Mouse (Mus musculus) MN1 (cell line): Measurements from ENCODE around the gene Ppp1r12a.
A peak's percentile ranks its signal among the peaks of the same experiment; 100 is the strongest.

Experiments used
- DNase-seq: peaks from one replicate; pipeline ENCODE4 v3.0.0-alpha.2; 2016; ENCODE audit warnings: low spot score

Ppp1r12a gene

DNA sequence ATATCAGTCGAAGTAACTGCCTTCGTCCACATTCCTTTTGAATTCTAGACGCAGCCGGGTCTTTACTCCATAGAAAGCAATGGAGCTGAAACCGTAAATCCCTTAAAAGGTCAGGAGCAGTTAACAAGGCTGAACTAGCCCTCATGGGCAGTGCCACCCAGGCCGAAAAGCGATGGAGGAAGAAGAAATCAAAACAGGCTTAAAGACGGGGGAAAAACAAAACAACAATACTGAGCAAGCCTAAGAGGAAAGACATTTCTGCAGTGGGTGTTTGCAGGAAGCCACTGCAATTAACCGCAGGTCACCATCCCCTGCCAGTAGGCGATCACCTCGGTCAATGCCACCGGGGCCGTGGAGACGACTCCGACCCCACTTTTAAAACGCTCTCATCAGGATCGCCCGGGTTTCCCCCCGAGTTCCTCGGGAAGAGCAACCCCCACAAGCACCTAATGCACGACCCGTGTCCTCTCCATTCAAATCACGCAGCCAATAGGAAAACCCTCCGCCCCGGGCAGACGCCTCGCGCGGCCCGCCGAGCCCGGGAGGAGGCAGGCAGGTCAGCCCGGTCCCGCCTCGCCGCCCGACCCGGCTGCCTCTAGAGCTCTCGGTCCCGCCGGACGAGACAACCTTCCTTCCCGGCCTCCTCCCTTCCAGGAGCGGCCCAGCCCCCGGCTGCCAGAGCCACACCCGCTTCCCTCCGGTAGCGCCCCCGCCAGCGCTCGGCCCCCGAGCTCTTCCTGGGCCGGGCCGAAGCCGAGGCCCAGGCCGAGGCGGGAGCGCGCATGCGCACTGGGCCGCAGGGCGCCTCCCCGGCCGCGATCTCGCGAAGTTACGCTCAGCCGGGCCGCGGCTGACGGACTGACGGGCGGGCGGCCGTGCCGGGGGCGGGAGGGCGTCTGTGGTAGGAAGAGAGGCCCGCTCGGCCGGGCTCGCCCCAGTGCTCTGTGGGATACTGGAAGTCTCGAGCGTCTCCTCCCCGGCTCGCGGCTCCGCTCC lies at the start of gene Ppp1r12a:
TSS of gene Ppp1r12a (plus strand) at position 933 of the 996 bp plus-strand sequence.
- peak; percentile 99 for DNase-seq

DNA sequence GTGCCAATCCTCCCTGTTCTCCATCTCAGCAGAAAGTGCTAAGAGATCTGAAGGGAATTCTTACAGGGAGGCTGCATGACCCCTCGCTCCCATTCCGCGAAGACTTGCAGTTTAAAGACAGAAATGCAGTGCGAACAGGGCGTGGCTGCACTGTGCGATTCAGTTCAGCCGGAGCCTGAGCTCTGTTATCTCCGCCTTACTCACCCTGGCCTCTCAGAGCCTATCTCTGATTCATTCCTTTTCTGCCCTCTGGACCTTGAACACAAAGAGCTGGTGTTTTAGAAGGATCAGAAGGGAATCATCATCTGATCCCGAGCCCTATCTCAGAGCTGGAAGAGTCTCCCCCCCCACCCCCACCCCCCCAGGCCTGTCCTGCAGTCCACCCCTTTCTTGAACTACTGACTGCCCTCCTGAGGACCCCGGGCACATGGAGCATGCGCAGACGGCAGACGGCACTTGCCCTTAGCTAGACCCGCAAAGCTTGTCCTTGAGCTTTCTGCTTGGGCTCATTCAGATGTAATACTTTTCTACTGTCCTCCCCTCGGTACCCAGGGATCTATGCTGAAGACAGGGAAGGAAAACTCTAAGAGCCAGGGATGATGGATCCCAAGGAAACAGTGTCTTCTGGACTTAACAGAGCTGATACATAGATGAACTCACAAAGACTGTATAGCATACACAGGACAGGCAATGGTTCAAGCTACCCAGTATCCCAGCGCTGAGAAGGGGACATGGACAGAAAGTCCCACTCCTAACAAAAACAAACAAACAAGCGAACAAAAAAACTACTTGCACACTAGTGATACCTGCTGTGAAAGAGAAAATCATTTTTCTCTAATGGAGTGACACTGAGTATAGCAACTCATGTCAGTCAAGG lies 48.4 kb upstream of the Ppp1r12a start:
- DNase-seq, result peak; percentile 65

DNA sequence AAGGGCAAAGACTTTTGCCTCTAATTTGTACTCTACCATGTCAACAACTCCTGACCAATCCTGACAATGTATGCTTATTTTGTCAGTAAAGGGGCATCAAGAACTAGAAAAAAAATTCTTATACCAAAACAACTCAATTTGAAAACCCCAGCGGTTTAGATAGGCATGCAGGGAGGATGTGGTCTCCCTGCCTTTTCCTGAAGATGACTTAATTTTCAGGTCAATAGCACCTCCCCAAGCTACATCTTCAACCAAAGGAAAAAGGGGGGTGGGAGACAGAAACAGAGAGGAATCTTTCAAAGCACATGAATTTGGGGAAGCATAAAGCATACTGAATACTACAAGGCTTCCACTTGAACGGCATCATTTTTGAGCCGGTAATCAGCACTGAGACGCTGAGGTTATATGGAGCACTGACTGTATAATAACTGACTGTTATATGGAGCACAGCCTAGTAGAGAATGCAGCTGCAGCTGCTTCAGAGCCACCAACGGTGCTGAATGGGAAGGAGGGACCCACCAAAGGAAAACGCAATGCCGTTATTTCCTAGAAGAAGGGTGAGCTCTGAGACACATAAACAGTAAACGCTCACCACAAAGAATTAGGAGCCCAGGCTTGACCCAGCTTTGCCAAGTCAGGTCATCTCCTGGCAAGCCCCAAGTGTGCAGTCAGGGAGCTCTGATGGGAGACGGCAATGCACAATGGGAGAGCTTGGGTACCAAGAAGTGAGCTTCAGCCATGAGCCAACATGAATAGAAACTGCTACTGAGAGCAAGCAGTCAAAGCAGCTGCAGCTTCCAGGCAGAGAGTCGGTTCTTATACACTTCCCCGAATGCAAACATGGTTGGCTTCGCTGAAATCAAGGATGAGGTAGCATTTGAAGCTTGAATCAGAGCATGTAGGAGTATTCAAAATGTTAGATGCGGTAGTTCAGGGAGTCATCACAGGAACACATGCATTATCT lies 43.5 kb upstream of the Ppp1r12a start:
- no peak for DNase-seq

DNA sequence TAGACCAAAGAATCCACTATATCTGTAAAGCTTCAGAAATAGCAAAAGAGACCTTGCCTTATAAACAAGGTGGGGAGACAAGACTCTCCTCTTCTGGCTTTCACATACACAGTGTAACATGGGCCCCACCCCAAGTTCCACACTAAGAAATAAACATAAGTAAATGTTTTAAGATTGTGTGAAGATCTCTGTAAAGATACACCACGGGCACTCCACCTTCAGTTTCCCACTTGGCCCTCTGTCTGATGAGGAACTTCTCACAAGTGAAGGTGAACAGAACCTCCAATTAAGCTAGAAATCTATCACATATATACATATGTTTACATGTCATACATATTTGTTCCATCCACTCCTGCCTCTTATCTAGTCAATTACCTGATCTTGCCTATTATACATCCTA lies 42.6 kb upstream of the Ppp1r12a start:
- DNase-seq, result no peak

DNA sequence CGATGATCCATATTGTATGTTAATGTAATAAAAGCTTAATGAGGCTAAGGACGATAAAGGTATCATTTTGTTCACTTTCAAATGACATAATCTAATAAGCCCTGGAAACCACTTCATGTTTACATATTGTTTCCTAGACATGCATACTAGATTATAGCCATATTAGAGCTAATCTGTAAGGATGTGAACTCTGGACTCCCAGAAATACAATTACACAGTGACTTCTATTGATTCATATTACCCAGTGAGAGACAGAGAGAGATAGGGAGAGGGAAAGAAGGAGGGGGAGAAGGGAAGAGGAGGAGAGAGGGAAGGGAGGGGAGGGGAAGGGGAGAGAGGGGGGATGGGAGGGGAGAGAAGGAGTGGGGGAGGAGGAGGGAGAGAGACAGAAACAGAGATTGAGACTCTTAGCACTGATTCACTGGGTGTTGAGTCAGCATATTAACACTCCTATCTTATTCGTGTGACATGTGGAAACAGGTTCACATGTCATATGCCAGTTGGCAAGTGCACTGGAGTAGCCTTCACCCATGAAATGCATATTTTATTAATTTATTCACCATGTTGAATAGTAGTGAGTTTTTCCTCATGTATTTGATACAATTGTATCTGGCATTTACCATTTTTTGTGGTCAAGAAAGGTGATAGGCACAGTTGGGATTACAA lies 36.9 kb upstream of the Ppp1r12a start:
- no peak for DNase-seq

DNA sequence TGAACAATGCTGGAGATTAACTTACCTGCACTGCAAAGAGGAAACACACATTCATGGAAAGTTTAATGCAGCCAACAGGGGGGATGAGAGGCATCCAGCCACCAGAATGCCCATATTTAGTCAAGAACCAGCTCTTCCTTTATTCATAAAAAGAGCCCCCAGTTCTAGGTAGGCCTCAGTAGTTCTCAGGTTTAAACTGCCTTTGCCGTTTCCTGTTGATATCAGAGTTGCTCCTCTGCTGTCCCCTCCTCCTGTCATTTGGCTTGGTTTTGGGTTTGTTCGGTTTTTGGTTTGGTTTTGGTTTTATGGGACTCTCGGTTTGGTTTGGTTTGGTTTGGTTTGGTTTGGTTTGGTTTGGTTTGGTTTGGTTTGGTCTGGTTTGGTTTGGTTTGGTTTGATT lies 32.8 kb upstream of the Ppp1r12a start:
- DNase-seq, result no peak

DNA sequence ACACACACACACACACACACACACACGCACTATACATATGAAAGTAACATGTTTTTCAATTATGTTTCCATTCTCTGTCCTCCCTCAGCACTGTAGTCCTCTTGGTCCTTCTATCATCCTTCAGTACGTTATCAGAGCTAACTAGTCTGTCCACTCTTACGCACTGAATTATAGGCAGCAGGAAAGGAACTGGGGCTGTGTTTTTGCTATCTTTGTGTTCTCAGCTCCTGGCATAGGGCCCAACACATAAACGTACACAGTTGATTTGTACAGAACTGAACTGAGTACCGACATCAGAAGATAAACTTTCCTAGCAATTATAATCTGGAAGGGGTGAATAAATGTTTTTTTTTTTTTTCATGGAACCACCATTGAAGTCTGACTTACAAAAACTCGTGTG lies 30.1 kb upstream of the Ppp1r12a start:
- no peak for DNase-seq

DNA sequence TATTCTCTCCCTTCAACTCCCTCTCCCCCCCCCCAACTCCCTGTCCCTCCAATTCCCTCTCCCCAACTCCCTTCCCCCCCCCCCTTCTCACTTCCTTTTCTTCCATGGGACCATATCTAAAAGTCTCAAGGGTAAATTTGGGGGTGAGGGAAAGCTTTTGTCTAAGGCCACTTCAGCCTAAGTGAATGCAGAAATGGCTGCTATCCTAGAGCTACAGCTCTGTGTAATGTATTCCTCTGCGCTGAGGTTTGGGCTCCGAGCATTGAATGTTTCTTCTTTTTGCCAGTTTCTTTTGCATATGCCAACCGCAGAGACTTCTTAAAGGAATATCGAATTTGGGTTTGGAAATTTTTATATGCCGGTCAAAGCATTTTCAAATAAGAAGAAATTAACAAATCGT lies 28.7 kb upstream of the Ppp1r12a start:
- DNase-seq, result no peak

DNA sequence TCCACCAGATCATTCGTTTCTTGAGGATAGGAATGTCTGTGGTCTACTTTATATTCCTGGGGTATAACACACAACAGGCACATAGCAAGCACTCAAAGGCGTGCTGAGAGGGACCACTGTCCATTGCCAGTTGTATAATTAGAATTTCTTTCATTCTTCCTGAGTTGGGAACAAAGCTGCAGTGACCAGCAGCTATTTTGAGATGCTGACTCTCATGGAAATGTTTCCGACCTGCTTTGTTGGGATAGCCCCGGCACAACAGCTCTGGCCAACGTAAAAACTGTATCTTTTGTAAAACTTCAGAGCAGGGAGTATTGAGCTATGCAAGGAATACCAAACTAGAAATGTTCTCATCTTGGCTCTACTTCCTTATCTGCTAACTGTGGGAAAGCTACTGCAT lies 28.2 kb upstream of the Ppp1r12a start:
- no peak for DNase-seq

DNA sequence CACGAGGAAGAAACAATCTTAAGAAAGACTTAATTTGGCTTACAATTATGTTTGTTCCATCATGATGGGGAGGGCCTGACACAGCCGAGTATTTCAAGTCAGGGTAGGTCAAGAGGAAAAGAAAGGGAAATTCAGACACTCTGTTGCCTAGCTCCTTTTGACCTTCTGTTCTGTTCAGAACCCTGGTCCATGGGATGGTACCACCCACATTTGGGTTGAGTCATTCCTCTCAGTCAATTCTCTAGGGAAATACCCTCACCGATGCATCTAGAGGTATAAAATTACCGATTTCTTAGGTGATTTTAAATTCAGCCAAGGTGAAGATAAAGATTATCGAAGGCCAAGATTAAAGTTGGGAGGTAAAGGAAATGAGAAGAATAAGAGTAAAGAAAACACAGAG lies 23.6 kb upstream of the Ppp1r12a start:
- no peak for DNase-seq

DNA sequence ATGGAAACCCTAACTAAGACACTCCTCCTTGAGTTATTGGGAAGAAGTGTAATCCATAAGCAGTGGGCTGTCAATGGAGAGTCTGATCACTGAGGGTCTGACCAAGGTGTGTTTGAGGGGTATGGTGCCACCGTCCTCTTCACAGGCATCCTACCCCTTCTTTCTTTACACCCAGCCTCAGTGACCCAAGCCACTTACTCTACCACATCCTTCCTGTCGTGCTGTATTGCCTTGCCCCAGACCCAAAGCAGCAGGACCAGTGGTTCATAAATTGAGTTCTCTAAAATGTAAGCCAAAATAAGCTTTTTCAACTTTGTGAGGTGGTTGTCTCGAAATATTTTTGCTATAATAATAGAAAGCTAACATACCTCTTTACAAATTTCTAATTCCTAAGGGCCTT lies 22.2 kb upstream of the Ppp1r12a start:
- DNase-seq, result no peak

DNA sequence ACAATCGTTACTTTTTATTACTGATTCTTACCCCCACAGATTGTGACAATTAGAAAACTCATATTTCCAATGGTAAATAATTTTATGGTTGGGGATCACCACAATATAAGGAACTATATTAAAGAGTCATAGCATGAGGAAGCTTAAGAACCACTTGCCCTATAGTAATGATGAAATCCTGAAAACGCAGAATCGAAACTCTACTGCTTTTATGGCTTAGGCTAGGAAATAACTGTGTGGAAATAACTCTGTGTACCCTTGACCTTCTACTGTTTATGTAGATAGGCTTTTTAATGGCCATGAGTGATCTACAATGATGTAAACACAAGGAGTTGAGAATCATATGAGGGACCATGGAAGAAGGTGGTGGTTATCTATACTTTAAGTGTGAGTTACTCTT lies 21.3 kb upstream of the Ppp1r12a start:
- no peak for DNase-seq

DNA sequence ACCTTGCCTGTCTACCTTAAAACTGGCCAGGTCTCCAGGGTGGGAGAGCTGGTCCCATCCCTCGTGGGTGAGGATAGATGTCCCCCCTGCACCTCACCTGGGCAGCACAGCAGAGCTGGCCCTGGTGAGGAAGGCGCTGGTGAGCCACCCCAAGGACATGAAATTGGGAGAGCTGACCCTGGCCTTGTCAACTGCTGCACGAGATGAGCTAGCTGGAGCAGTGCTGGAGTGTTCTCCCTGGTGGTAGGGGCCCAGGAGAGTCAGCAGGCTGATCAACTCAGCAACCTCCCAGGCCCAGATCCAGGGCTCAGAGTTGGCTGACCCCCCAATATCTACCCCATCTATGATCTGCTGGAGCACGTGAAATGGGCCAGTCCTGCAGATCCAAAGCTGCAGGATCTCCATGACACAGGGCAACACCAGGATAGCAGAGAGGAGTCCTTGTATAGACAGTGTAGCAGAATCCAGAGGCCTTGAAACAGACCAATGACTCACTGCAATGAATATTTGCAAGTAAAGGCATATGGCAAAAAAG lies 17.9 kb upstream of the Ppp1r12a start:
- no peak for DNase-seq

DNA sequence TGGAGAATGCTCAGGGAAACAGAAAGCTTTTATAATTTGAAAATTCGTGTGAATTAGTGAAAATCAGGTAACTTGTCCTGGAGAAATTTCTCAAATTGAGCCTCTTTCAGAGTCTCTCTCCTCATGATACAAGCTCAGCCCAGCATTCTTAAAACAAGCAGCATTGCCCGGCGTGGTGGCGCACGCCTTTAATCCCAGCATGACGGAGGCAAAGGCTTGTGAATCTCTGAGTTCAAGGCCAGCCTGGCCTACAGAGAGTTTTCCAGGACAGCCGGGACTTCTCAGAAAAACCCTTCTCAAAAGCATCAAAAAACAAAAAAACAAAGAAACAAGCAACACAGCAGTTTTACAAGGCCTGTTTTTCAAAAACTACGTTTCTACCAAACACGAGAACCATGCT lies 16.3 kb upstream of the Ppp1r12a start:
- DNase-seq, result no peak

DNA sequence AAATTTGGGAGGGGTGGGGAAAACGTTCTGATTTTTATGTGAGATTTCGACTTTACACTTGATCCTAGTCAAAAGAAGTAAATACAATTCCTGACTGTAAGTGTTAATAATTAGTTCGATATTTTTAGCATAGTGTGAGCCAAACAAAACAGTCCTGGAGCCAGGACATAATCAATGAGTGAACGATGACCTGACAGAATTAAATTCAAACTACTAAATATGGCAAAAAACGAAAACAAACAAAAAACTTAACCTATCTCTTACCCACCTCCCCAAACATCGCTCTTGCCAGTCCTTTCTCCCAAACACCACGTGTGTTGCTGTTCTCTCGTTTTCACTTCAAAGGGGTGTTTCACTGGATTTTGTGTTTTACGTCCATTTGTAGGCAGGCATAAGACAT lies 15.0 kb upstream of the Ppp1r12a start:
- no peak for DNase-seq

DNA sequence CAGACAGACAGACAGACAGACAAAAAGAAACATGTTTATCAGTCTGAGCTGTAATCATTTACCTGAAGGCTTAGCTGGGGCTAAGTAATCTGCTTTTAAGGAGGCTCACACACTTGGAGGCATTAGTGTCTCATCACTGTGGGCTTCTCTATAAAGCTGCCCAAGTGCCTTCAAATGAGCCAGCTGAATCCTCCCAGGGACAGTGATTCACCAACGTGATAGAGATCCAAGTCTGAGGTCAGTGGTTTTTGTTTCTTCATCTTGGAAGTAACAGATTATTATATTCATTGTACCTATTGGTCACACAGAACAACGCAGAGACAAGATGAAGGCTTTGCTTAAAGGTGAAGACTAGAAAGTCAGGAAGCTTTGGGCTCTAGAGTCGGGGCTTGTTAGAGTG lies 8.7 kb upstream of the Ppp1r12a start:
- DNase-seq, result no peak

DNA sequence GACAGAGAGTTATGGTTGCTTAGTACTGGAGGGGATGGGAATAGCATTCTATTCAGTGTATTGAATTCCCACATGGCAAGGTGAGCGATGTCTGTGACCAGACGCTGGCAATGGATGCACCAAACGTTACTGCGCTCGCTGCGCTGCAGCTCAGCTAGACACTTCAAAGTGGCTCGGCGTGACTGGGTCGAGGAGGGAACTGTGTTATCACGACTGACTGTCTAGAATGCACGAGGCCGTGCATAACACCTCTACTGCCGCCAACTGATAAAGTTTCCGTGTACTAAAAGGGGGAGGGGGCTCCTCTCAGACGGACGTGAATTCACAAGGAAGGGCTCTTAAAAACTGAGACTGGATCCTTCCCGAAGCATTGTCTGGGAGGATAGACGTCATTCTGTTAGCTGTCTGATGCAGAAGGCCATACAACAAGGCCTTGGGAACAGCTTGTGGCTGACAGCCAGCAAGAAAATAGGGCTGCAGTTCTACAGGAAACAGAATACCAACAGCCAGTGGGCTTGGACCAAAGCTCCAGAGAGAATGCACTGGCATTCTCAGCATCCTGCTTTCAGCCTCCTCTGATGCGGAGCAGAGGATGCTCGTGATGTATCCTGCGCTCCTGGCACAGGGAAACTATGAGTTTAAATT lies 6.8 kb upstream of the Ppp1r12a start:
- no peak for DNase-seq

DNA sequence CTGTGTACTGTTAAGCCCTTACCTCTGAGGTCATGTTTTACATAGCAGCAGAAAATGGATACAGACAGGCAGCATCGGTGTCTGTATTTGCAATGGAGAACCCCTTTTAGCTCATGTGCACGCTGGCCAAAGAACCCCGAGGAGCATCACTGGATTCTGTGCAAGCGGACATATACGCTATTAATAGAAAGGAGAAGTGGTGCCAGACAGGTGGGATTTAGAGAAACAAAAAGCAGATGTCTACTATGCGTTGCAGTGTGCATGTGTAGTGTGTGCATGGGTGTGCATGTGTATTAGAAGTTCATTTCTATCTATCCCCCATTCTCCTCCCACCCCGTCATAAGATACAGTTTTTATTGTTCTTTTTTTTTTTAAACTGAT lies 6.3 kb upstream of the Ppp1r12a start:
- no peak for DNase-seq

DNA sequence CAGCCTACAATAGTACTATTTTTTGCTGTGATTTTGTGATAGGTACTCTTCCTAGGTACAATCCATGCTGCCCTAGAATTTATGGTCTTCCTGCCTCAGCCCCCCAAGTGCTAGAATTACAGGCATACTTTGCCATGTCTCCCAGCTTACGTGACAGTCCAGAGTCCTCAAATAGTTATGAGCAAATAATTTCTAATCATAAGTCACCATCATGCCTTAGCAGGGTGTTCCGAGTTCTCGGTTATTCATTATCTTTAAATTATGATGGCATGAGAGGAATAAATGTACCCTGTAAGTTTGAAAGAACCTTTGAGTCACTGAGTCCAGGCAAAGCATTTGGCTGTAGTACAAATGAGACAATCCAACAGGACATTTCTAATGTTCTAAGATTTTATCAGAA lies 5.9 kb upstream of the Ppp1r12a start:
- no peak for DNase-seq

DNA sequence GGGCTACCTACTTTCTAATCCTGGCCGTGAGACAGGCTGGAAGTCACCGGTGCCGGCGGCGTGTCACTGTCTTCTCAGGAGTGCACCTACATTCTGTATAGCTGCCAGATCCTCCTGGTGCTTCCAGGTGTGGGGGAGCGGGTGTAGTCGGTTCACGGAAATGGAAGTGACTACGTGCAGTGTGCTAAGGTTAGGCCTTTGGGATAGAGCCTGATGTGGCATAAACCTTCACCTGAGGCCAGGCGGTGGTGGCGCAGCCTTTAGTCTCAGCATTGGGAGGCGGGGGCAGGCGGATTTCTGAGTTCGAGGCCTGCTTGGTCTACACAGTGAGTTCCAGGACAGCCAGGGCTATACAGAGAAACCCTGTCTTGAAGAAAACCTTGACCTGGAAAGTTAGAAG lies 3.0 kb upstream of the Ppp1r12a start:
- no peak for DNase-seq
